Mouse (Mus musculus) adrenal gland, adult (tissue): ENCODE data around the gene Myo18b.

Experiments used
- DNase-seq, 2 experiments: peaks; one replicate each; pipeline ENCODE4 v3.0.0; 2022 to 2023; ENCODE audit warnings: low spot score in 1 of 2; ENCODE audit not compliant: inconsistent age in 2 of 2

Myo18b gene

GRCm38 (mm10) chr5:112749634-112750033, 146.5 kb downstream of the Myo18b start:
- DNase-seq = no peak

DNA sequence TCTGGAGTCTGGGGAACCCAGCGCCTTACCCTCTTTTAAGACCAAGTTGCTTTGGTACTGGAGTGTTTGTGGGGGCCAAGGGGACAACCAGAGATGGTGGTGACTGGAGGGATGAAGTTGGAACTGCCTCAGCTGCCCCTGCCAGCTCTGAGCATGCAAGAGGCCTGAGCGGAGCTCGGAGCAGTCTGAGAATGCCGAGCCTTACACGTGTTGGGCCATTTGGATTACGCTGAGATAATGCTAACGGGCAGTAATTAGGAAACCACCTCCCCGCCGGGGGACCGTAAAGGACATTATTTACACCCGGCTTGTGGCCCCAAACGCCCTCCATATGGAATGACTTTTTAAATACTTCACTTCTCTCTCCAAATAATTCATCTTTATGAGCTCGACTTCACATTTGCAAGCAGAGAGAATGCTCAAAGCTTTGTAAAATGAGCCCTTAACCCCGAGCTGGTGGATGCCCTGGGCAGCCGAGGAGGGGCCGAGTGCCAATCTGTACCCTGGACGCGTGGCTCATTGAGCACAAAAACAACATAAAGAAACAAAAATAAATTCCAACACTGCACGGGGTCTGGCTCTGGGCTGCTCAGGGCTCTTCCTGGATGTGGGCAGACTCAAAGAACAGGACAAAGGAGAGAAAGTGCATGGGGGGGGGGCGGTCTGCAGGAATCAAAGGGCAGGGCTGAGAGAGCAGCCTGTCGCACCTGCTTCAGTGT, 148.0 kb downstream of the Myo18b start:
- no peak for DNase-seq

DNA sequence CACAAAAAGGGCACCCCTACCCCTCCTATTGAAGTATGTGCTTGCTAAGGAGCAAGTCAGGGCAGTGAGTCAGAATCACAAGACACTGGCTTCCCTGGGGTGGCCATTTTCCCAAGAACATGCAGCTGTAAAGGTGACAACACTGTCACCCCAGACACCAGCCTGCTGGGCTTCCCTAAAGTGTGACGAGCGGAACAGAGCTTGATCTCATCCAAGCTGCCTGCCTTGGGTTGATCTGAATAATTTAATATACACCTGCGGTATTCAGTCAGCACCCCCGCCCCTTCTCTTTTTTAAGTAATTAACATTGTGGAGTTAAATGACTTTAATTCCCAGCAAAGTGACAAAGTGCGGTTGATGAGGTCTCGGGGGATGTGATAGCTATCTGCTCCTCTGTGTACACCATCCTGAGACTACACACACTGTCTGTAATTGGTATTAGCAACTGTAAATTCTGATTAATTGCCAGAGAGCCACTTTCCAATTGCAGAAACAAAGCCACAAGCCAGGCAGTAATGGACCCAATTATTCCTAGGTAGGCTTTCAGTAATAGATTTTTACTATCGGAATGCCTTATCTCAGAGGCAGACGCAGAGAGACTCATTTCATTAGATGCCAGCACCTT, 148.7 kb downstream of the Myo18b start:
- DNase-seq = no peak

DNA sequence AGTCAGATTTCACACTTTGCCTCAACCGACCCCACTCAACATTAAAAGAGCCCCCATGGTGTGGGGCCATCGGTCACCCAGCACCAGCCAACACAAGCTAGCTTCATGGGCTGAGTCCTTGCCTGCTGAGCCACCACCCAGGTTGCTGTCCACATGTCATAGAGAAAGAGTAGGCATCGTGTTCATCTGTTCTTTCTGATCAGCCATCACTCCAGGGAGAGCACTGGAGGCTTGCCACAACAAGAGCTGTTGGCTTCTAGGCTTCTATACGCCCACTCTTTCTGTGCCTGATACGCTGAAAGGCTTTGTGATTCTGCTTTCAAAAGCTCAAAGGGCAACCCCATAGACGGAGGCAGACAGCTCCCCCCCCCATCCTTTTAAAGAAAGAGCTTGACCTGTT, 151.0 kb downstream of the Myo18b start:
- DNase-seq = no peak

DNA sequence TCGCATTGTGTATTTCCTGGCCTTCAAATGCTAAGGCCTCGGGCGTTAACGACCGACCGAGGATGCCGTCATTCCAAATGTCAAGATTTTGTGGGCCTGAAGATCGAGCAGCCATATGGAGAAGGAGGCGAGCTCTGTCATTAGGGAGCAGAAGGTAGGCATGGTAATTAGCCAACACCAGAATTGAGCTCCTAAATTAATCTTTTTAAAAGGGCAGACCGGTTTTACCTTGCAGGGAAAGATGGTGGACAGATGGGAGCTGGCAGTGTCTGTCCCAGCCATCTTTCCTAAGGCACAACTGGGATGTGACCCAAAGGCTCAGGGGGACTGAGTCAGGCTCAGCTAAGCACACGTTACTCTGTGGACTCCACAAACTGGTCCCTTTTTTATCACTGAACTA, 151.6 kb downstream of the Myo18b start:
- no peak for DNase-seq

DNA sequence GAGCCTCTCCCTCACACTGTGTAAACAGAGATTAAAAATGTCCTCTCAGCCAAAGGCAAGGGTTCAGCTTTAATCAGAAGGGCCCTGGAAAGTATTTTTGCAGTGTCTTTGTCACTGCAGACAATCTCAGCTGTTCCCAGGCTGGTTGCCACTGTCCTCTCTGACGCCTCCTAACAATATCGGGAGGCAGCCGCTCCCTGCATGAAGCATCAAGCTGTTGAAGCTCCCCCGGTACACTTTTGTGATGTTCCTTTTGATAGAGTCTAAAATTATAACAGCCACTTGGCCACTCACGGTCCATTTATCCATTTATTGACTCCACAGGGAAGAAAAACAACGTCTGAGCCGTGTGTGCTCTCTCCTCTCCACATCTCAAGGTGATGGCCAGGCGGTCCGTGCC, 153.0 kb downstream of the Myo18b start:
- no peak for DNase-seq

- DNase-seq = no peak
Observed at GRCm38 (mm10) chr5:112740651-112741050, 155.5 kb downstream of the Myo18b start.

DNA sequence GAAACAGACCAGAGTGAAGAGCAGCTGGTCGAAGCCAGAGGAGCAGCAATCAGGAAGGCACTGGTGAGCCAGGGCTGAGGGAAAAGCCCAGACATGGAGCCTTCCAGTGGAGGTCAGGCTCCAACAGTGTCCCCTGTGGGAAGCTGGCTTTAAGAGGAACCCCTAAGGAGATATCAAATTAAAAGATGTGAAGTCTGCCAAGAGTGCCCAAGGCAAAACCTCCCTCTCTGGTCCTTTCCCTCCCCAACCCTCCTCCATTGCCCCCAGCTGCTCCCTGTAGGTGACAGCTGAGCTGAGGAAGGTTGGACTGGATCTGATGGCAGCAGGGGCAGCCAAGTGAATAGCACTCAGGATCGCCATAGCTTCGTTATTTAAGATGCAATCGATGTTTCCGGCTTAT, 161.1 kb downstream of the Myo18b start:
- no peak for DNase-seq

DNA sequence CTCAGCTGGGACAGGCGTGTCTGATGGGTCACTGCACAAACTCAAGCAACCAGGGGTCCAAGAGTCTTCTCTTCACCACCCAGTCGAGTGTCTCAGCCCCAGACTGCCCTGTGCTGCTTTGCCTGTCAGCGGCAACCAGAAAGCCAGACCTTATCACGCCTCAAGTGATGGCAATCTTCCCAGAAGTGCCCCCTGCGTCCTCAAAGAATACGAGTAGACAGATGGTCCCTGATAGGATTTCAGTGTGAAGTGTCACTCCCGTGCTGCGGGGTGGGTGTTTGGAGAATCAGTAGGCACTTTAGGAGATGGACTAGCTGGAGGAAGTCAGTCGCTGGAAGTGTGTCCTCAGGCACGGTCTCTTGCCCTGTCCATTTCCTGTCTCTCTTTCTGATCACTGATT, 165.6 kb downstream of the Myo18b start:
- no peak for DNase-seq

GRCm38 (mm10) chr5:112728432-112728831, 167.7 kb downstream of the Myo18b start:
- no peak for DNase-seq

DNA sequence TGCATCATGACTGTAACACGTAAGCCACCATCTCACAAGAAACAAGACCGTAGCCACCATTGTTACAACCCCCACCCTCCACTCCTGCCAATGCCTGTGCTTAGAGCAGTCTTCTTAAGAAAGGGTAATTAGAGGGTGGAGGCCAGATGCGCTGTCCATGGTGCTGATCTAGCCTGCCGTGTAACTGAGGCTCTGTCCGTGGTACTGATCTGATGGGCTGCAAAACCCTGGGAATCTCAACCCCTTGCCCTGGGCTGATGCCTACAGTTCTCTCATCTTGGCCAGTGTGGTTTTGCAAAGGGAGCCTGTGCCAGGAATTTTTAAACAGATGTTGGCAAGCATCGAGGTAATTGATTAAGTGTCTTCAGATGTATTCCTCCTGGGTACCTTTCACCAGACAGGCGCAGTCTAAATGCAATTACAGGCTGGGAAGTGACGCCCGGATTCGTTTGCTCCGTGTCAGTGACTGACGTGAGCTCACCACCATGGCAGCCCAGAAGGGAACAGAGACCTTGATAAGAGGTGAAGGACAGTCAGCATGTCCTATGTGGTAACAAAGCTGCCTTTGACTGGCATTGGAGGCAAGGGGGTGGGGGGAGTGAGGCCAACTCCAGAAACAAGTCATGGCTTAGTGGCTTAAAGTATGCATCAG, 177.4 kb downstream of the Myo18b start:
- peak; percentile 58 to 89 for DNase-seq

GRCm38 (mm10) chr5:112714679-112715446, 181.3 kb downstream of the Myo18b start:
- no peak for DNase-seq

- no peak for DNase-seq
Observed at GRCm38 (mm10) chr5:112709831-112710230, 186.3 kb downstream of the Myo18b start.

DNA sequence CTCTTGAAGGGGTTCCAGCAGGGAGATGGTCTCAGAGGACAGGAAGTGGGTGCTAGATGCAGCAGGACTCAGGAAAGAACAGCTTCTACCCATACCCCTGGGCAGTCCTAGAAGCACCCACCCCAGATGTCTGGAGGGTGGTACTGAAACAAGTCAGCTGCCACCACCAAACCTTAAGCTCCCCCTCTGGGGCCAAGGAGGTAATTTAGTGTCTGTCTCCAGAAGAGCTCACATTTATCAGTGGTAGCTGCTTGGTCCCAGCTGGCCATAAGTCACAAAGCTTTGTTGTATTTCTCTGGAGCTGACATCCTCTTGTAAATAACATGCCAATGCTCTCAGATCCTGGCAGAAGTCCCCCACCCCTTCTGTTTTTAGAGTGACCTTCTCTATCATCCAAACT, 187.7 kb downstream of the Myo18b start:
- DNase-seq = no peak

DNA sequence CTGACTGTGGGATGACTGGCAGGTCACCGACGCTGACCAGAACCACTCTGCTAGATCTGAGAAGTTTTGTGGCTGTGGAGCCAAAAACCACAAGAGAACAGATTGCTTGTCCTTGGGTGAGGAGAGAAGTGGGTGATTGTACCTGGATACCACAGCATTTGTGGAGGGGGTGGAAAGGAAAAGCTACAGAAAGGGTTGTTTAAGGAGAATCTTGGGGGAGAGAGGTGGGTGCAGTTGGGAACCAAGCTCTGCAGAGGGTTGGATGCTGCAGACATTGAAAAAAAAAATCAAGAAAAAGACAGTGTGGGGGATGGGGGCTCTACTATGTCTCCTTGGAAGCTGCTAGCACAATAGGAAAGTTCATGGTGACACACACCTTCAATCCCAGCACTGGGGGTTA, 188.7 kb downstream of the Myo18b start:
- DNase-seq = no peak

DNA sequence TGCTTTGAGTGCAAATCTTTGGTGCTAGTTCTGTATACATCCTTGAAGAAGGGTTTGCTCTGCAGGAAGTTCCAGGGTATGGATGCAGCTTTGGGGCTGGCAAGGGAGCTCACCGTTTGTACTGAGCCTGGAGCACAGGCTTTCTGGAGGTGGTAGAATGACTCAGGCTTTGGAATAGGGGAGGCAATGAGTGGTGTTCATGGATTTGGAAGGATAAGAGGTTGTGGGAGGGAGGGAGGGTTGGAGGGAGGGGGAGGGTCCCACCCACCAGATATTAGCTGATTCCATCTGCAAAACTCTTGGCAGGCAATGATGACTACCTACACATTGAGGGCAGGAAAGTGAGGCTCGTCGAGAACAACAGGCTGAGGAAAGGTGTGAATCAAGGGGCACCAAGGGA, 195.4 kb downstream of the Myo18b start:
- DNase-seq = no peak

GRCm38 (mm10) chr5:112696683-112697082, 199.5 kb downstream of the Myo18b start:
- DNase-seq = no peak

- DNase-seq = no peak
Observed at GRCm38 (mm10) chr5:112695254-112695711, 200.9 kb downstream of the Myo18b start.

- no peak for DNase-seq
Observed at GRCm38 (mm10) chr5:112693286-112693849, 202.8 kb downstream of the Myo18b start.

DNA sequence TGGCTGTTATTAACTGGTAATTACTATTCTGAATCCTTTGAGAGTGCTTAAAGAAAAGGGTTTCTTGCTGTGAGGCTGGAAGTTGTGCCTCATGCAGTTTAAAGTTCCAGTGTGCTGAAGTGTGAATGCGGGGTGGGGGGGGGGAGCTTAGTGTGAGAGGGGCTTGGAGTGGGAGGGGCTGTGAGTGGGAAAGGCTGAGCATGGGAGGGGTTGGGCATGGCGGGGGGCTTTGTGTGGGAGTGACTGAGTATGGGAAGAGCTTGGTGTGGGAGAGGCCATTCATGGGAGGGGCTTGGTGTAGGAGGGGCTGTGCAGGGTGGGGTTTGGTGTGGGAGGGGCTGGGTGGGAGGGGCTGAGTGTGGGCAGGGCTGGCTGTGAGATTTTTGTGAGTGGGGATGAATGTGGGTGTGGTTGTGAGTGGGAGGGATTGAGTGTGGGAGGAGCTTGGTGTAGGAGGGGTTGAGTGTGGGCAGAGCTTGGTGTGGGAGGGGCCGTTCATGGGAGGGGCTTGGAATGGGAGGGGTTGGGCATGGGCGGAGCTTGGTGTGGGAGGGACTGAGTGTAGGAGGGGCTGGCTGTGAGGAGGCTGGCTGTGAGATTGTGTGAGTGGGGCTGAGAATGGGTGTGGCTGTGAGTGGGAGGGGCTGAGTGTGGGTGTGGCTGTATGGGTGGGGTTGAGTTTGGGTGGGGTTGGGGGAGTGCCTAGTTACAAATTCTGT, 208.9 kb downstream of the Myo18b start:
- no peak for DNase-seq
